Comparison of ENCODE assay signal across 8 mouse cellular contexts in the genomic region with DNA sequence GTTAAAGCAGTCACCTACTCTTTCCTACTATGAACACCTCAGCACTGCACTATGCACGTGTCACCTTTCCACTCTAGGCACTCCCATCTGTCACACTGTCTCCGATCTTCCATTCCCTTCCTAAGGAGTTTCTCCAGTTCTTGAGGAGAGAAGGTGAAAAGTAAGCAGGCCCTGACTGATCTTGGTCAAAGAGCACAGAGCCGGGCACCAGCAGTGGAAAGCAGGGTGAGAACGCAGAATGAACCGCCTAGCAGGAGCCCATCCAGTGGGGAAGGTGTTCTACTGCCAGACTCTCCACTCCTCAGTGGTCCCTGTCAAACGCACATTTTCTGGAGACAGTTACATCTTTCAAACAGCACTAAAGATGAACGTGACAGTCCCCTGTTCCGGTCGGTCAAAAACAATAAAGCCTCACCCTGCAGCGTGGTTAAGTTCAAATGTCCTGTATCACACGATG. TPM values are rescaled to one million over a fixed set of nuclear protein-coding genes. Genes with fewer than 3 reads are reported as not detected.
DNase-seq lines count a peak whose midpoint lies in the region; ATAC-seq and TF ChIP-seq lines count a peak whose summit lies in the region.

No protein-coding gene starts in this region.

- peak overlapping the region; percentile 99 for H3K9ac ChIP-seq in heart, embryonic 11.5 days (ENCODE audit: low read depth, low read length)
- peak overlapping the region; percentile 95 for H3K9ac ChIP-seq in hindbrain, embryonic 13.5 days
- H3K9ac ChIP-seq in liver, embryonic 12.5 days: peak overlapping the region; percentile 99

- peak overlapping the region; percentile 96 for H3K4me2 ChIP-seq in heart, embryonic 11.5 days
- H3K4me2 ChIP-seq in hindbrain, embryonic 13.5 days: peak overlapping the region; percentile 90
- peak overlapping the region; percentile 86 for H3K4me2 ChIP-seq in liver, embryonic 12.5 days

- no peak for DNase-seq in heart, postnatal 14 days
- no peak for DNase-seq in urinary bladder, postnatal 14 days (ENCODE audit: low spot score)
- no peak for DNase-seq in ovary, adult 18-20 months (ENCODE audit: low spot score)
- DNase-seq in Muller cell, postnatal 12 days (ENCODE audit: inconsistent ontology term): no peak

- H3K36me3 ChIP-seq in heart, embryonic 11.5 days (ENCODE audit: control insufficient read depth, insufficient read depth, low read length): no peaks in the 10 kb centered on the region
- no peaks in the 10 kb centered on the region for H3K36me3 ChIP-seq in hindbrain, embryonic 13.5 days
- peaks cover 4% of the 10 kb centered on the region; the same call in 1 of the 2 replicates for H3K36me3 ChIP-seq in liver, embryonic 12.5 days

- peak overlapping the region; percentile 99 for H3K4me3 ChIP-seq in heart, embryonic 11.5 days (ENCODE audit: low read depth, low read length)
- H3K4me3 ChIP-seq in bone marrow, adult 2 months (replicated peaks; ENCODE audit: control insufficient read depth, low read depth, low read length): peak overlapping the region; percentile 85
- peak overlapping the region; percentile 90 for H3K4me3 ChIP-seq in hindbrain, embryonic 13.5 days
- peak overlapping the region; percentile 95 for H3K4me3 ChIP-seq in liver, embryonic 12.5 days

- 13% methylated on average over 11 of the region's 11 CpGs for WGBS in heart, embryonic 11.5 days (ENCODE audit: insufficient replicate concordance)
- 9% methylated on average over 11 of the region's 11 CpGs for WGBS in bone marrow, adult 2 months
- WGBS in hindbrain, embryonic 13.5 days: 18% methylated on average over 11 of the region's 11 CpGs
- WGBS in liver, embryonic 12.5 days (ENCODE audit: insufficient replicate concordance): 10% methylated on average over 11 of the region's 11 CpGs

- peaks cover 19% of the 10 kb centered on the region for H3K4me1 ChIP-seq in heart, embryonic 11.5 days (ENCODE audit: control insufficient read depth, insufficient read depth, low read length)
- H3K4me1 ChIP-seq in bone marrow, adult 2 months (ENCODE audit: control insufficient read depth, insufficient read depth, low read length): peaks cover 2% of the 10 kb centered on the region; the same call in 1 of the 2 replicates
- peaks cover 47% of the 10 kb centered on the region for H3K4me1 ChIP-seq in hindbrain, embryonic 13.5 days (replicated peaks)
- peaks cover 53% of the 10 kb centered on the region for H3K4me1 ChIP-seq in liver, embryonic 12.5 days

- peak overlapping the region; percentile 100; the same call in 1 of the 2 replicates for H3K27ac ChIP-seq in heart, embryonic 11.5 days (ENCODE audit: low read depth, low read length)
- H3K27ac ChIP-seq in bone marrow, adult 2 months (ENCODE audit: control insufficient read depth, insufficient read depth, low read depth, low read length, poor library complexity): no peak overlapping the region
- peak overlapping the region; percentile 99 for H3K27ac ChIP-seq in hindbrain, embryonic 13.5 days
- peak overlapping the region; percentile 100 for H3K27ac ChIP-seq in liver, embryonic 12.5 days

- intact Hi-C loops in heart, postnatal 14 days (cut with DNase I): loop anchor here (5.0 kb wide), 1 partner anchor 66 kb away; no protein-coding TSS in a partner anchor

- H3K27me3 ChIP-seq in heart, embryonic 11.5 days (ENCODE audit: control insufficient read depth, insufficient read depth, low read length): no peaks in the 10 kb centered on the region
- H3K27me3 ChIP-seq in hindbrain, embryonic 13.5 days: no peaks in the 10 kb centered on the region
- no peaks in the 10 kb centered on the region for H3K27me3 ChIP-seq in liver, embryonic 12.5 days (replicated peaks)

- TF ChIP-seq CTCF in bone marrow, adult 2 months (IDR thresholded peaks at IDR 0.05; ENCODE audit: control insufficient read depth, insufficient read depth, low read length): no peak

- H3K9me3 ChIP-seq in heart, embryonic 11.5 days (replicated peaks; ENCODE audit: control insufficient read depth, low read length): no peaks in the 10 kb centered on the region
- H3K9me3 ChIP-seq in hindbrain, embryonic 13.5 days: no peaks in the 10 kb centered on the region
- H3K9me3 ChIP-seq in liver, embryonic 12.5 days (replicated peaks): no peaks in the 10 kb centered on the region

- ATAC-seq in heart, embryonic 11.5 days (replicated peaks; ENCODE audit: insufficient number of reproducible peaks, low FRiP score, low TSS enrichment): no peak
- no peak for ATAC-seq in hindbrain, embryonic 13.5 days (ENCODE audit: low FRiP score)
- ATAC-seq in liver, embryonic 12.5 days: no peak

- no peak for TF ChIP-seq POLR2A in bone marrow, adult 2 months (IDR thresholded peaks at IDR 0.05; ENCODE audit: borderline replicate concordance, control insufficient read depth, low read depth, low read length)

RNA-seq across cellular contexts. Expression of a gene that starts 1.4 kb away (rescaled TPM):
- 242 and 245 TPM in 2 replicates for polyA plus RNA-seq in heart, embryonic 11.5 days (2014; fragmentation: Nextera tagmentation; extraction: Ambion mirVana)
- total RNA-seq in heart, postnatal 14 days (2021): 10 to 100 TPM; 71.6 to 78.1 TPM
- 30.4 and 42.3 TPM in 2 replicates for polyA plus RNA-seq in bone marrow, adult 2 months (2011; ENCODE audit: insufficient read depth, insufficient read length, low replicate concordance, missing spikeins)
- polyA plus RNA-seq in hindbrain, embryonic 13.5 days (2015; fragmentation: Nextera tagmentation; extraction: Ambion mirVana): 227 TPM in 2 replicates
- 110 and 113 TPM in 2 replicates for polyA plus RNA-seq in liver, embryonic 12.5 days (2016; fragmentation: Nextera tagmentation; extraction: Ambion mirVana)
